Mouse (Mus musculus): ENCODE data around the gene Sept6. TPM values are rescaled to one million over a fixed set of nuclear protein-coding genes. Genes with fewer than 3 reads are reported as not detected.

Gene Sept6
- 78.2 and 87.8 TPM in 2 replicates for polyA plus RNA-seq (2015; fragmentation: Nextera tagmentation; extraction: Ambion mirVana)

DNA sequence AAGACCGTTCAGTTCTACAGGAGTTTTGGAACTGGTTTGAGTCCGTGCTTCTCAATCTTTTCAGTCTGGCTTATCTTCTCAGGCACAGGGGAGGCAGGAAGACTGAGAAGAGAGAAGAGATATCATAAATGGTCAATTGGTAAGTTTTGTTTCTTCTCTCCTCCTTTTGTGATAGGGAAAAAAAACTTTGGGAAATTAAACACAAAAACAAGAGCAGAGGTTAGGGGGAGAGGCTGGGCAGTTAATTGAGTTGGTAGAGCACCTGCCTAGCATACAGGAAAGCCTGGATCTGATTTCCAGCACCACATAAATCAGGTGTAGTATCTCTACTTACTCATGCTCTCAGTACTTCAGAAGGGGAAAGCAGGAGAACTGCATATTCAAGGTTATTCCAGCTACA, at the start of gene Sept6:
Gene Sept6 (minus strand): TSS at position 101 of the 400 bp plus-strand sequence.
- Histone ChIP-seq H3K9ac (ENCODE audit: low read depth, low read length) (no peak within 1 kb of the TSS), H3K4me2 (ENCODE audit: low read length) (no peak within 1 kb of the TSS), H3K9me3 (replicated peaks; ENCODE audit: control insufficient read depth, low read length, poor library complexity, severe bottlenecking) (no peaks in the 10 kb centered on the region), H3K4me3 (ENCODE audit: low read depth, low read length) (no peak within 1 kb of the TSS), H3K4me1 (ENCODE audit: control insufficient read depth, insufficient read depth, low read length) (peaks cover 8% of the 10 kb centered on the region; the same call in 1 of the 2 replicates), H3K27ac (ENCODE audit: low read length) (no peak within 1 kb of the TSS), H3K36me3 (ENCODE audit: control insufficient read depth, insufficient read depth, low read length) (no peaks in the 10 kb centered on the region), H3K27me3 (ENCODE audit: control insufficient read depth, insufficient read depth, low read depth, low read length) (no peaks in the 10 kb centered on the region)
- no peak for ATAC-seq
- 80% methylated on average over 2 of the region's 2 CpGs for WGBS

DNA sequence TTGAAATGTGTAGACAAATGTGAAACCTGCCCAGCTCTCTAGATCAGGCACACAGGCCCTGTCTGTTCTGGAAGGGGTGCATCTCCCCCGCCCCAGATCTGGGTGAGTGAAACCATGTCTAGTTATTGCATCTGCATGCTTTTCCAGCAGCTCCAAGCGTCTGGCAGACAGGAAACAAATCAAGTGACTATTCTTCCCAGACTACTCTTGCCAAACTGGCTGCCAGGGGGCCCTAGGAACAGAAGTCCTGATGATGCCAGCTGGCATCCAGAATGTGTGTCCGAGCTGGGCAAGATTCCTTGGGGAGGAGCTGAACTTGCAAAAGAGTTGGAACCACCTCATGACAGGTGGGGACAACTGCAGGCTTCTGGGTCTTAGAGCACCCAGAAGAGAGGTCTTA, 36.8 kb upstream of the Sept6 start:
- H3K27me3 ChIP-seq (ENCODE audit: control insufficient read depth, insufficient read depth, low read depth, low read length) = no peaks in the 10 kb centered on the region
- no peaks in the 10 kb centered on the region for H3K4me1 ChIP-seq (ENCODE audit: control insufficient read depth, insufficient read depth, low read length)
- WGBS = 71% methylated on average over 3 of the region's 3 CpGs
- H3K4me3 ChIP-seq (ENCODE audit: low read depth, low read length) = no peak overlapping the region
- H3K27ac ChIP-seq (ENCODE audit: low read length) = no peak overlapping the region
- no peak overlapping the region for H3K9ac ChIP-seq (ENCODE audit: low read depth, low read length)
- H3K4me2 ChIP-seq (ENCODE audit: low read length) = no peak overlapping the region
- ATAC-seq = no peak
- H3K9me3 ChIP-seq (replicated peaks; ENCODE audit: control insufficient read depth, low read length, poor library complexity, severe bottlenecking) = no peaks in the 10 kb centered on the region
- H3K36me3 ChIP-seq (ENCODE audit: control insufficient read depth, insufficient read depth, low read length) = no peaks in the 10 kb centered on the region

DNA sequence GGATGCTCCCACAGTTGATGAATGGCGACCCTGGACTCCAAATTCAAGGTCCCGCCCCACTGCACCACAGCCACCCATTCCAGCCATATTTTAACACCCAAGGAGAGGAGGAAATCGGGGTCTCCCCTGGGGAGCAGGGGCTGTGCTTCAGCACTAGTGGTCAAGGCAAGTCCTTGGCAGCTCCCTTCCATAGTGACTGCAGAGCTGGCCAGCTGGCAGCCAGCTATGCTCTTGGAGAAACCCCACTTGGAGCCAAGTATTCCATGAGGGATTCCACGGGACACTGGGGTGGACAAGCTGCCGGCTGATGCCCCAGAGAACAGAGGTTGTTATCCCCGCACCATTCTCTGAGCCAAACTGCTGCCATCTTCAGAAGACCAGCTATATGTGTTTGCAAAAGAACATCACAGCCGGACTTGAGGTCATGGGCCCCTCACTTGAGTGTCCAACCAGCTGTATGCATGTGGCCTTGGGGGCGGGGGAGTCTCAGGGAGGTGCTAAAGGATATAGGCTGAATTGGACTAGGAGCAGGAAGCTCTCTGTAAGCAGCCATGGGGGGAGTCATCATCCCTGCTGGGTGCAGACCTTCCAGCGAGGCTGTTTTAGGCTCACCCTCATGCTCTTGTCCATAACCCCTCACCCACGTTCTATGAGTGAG, 32.2 kb upstream of the Sept6 start:
- no peak overlapping the region for H3K4me2 ChIP-seq (ENCODE audit: low read length)
- H3K4me1 ChIP-seq (ENCODE audit: control insufficient read depth, insufficient read depth, low read length) = no peaks in the 10 kb centered on the region
- no peaks in the 10 kb centered on the region for H3K36me3 ChIP-seq (ENCODE audit: control insufficient read depth, insufficient read depth, low read length)
- no peaks in the 10 kb centered on the region for H3K9me3 ChIP-seq (replicated peaks; ENCODE audit: control insufficient read depth, low read length, poor library complexity, severe bottlenecking)
- WGBS = 80% methylated on average over 10 of the region's 10 CpGs
- no peak for ATAC-seq
- no peak overlapping the region for H3K4me3 ChIP-seq (ENCODE audit: low read depth, low read length)
- H3K9ac ChIP-seq (ENCODE audit: low read depth, low read length) = no peak overlapping the region
- no peaks in the 10 kb centered on the region for H3K27me3 ChIP-seq (ENCODE audit: control insufficient read depth, insufficient read depth, low read depth, low read length)
- H3K27ac ChIP-seq (ENCODE audit: low read length) = no peak overlapping the region

DNA sequence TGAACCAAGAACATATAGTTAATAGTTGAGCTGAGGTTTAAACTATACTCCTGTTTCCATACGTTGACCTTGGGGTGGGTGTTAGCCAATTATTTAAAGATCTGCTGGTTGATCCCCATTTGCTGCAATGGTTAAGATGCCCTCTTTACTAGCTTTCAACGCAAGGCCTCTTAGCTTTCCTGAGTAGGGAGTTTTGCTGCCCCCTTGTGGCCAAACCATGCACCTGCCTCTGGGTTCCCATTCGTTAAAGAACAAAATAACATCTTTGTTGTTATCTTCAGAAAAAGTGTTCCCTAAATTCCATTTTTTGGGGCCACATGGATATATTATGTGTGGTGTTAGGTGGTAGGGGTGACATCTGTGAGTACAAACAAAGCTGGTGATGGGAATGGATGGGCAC, 31.1 kb upstream of the Sept6 start:
- Histone ChIP-seq H3K4me3 (ENCODE audit: low read depth, low read length) (no peak overlapping the region), H3K36me3 (ENCODE audit: control insufficient read depth, insufficient read depth, low read length) (no peaks in the 10 kb centered on the region), H3K9me3 (replicated peaks; ENCODE audit: control insufficient read depth, low read length, poor library complexity, severe bottlenecking) (no peaks in the 10 kb centered on the region), H3K4me1 (ENCODE audit: control insufficient read depth, insufficient read depth, low read length) (no peaks in the 10 kb centered on the region), H3K27me3 (ENCODE audit: control insufficient read depth, insufficient read depth, low read depth, low read length) (no peaks in the 10 kb centered on the region), H3K9ac (ENCODE audit: low read depth, low read length) (no peak overlapping the region), H3K27ac (ENCODE audit: low read length) (no peak overlapping the region), H3K4me2 (ENCODE audit: low read length) (no peak overlapping the region)
- ATAC-seq = no peak
- WGBS = 12% methylated on average over 3 of the region's 3 CpGs

DNA sequence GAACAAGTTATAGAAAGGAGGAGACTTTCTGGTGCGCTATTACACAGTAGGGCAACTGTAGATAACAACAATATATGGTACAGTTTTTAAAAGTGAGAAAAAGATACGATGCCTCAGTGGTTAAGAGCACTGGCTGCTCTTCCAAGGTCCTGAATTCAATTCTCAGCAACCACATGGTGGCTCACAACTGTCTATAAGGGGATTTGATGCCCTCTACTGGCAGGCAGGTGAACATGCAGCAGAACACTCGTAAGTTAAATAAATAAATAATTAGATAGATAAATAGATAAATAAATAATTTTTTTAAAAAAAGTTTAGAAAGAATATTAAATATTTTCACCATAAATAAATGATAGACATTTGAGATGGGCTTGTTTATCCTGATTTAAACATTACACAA, 27.5 kb upstream of the Sept6 start:
- Histone ChIP-seq H3K4me3 (ENCODE audit: low read depth, low read length) (no peak overlapping the region), H3K27ac (ENCODE audit: low read length) (no peak overlapping the region)
- 63% methylated on average over 3 of the region's 3 CpGs for WGBS

DNA sequence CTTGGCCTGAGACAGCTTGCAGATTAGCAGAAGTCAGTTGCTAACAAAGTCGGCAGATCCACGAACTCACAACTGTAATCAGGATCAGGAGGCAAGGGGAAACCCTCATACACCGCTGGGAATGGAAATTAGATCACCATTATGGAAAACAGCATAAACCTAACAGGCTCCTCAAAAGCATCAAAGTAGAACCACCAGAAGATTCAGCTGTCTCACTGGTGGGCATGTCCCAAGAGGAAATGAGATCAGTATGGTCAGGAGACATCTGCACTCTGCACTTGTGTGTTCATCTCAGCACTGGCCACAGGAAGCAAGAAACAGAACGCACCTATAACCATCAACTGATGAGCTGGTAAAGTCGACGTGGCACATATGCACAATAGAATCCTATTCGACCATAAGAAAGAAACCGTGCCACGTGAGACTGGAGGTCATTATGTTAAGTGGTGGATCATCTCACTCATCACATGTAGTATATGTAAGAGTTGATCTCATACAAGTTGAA, 26.6 kb upstream of the Sept6 start:
- no peak overlapping the region for H3K4me2 ChIP-seq (ENCODE audit: low read length)
- no peak for ATAC-seq
- H3K9me3 ChIP-seq (replicated peaks; ENCODE audit: control insufficient read depth, low read length, poor library complexity, severe bottlenecking) = no peaks in the 10 kb centered on the region
- H3K4me1 ChIP-seq (ENCODE audit: control insufficient read depth, insufficient read depth, low read length) = no peaks in the 10 kb centered on the region
- WGBS = 91% methylated on average over 9 of the region's 9 CpGs
- no peaks in the 10 kb centered on the region for H3K27me3 ChIP-seq (ENCODE audit: control insufficient read depth, insufficient read depth, low read depth, low read length)
- no peak overlapping the region for H3K27ac ChIP-seq (ENCODE audit: low read length)
- no peak overlapping the region for H3K4me3 ChIP-seq (ENCODE audit: low read depth, low read length)
- H3K9ac ChIP-seq (ENCODE audit: low read depth, low read length) = no peak overlapping the region
- H3K36me3 ChIP-seq (ENCODE audit: control insufficient read depth, insufficient read depth, low read length) = no peaks in the 10 kb centered on the region

More for the DNA sequence above, 27.5 kb upstream of the Sept6 start:
- Histone ChIP-seq H3K4me2 (ENCODE audit: low read length) (no peak overlapping the region), H3K4me1 (ENCODE audit: control insufficient read depth, insufficient read depth, low read length) (no peaks in the 10 kb centered on the region), H3K27me3 (ENCODE audit: control insufficient read depth, insufficient read depth, low read depth, low read length) (no peaks in the 10 kb centered on the region), H3K9me3 (replicated peaks; ENCODE audit: control insufficient read depth, low read length, poor library complexity, severe bottlenecking) (no peaks in the 10 kb centered on the region), H3K36me3 (ENCODE audit: control insufficient read depth, insufficient read depth, low read length) (no peaks in the 10 kb centered on the region), H3K9ac (ENCODE audit: low read depth, low read length) (no peak overlapping the region)
- no peak for ATAC-seq

DNA sequence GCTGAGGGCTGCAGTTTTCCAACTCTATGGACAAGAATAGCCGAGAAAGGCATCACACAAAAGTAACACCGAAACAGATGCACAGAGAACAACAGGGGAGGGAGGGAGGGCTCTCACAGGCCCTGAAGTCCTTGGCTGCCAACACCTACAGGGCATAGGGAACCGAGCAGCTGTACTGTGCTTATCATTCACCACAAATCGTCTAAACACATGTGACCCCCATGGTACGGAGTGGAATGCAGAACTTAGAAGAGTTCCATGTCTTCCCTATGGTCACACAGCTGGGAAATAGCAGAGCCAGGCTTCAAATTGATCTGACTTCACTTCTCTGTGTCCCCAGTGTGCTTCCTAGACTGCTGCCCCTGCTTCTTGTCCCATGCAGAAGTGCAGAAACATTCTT, 22.3 kb upstream of the Sept6 start:
- 71% methylated on average over 5 of the region's 5 CpGs for WGBS
- H3K4me2 ChIP-seq (ENCODE audit: low read length) = no peak overlapping the region
- H3K9me3 ChIP-seq (replicated peaks; ENCODE audit: control insufficient read depth, low read length, poor library complexity, severe bottlenecking) = no peaks in the 10 kb centered on the region
- no peak for ATAC-seq
- H3K27ac ChIP-seq (ENCODE audit: low read length) = no peak overlapping the region
- H3K36me3 ChIP-seq (ENCODE audit: control insufficient read depth, insufficient read depth, low read length) = no peaks in the 10 kb centered on the region
- H3K9ac ChIP-seq (ENCODE audit: low read depth, low read length) = no peak overlapping the region
- H3K4me1 ChIP-seq (ENCODE audit: control insufficient read depth, insufficient read depth, low read length) = no peaks in the 10 kb centered on the region
- no peaks in the 10 kb centered on the region for H3K27me3 ChIP-seq (ENCODE audit: control insufficient read depth, insufficient read depth, low read depth, low read length)
- H3K4me3 ChIP-seq (ENCODE audit: low read depth, low read length) = no peak overlapping the region

DNA sequence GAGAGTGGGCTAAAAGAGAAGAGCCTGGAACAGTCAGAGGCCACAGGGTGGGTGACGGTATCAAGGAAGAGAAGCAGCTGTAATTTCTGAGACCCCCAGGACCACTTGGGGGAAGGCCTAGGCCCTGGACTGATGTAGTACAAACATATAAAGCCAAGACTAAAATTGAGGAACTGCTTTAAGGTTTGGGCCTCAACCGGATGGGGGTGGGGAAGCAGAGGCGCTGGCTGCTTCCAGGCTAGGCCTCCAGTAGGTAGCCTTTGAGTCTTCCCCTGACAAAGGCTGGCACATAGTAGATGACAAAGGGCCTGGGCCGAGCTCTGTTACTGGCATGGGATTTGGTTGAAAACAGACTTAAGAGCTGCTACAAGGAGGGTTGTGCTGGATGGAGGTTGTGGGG, 555 bp downstream of the Sept6 start:
- Histone ChIP-seq H3K36me3 (ENCODE audit: control insufficient read depth, insufficient read depth, low read length) (no peaks in the 10 kb centered on the region), H3K27ac (ENCODE audit: low read length) (no peak overlapping the region), H3K4me2 (ENCODE audit: low read length) (no peak overlapping the region), H3K9ac (ENCODE audit: low read depth, low read length) (no peak overlapping the region), H3K27me3 (ENCODE audit: control insufficient read depth, insufficient read depth, low read depth, low read length) (no peaks in the 10 kb centered on the region), H3K4me3 (ENCODE audit: low read depth, low read length) (no peak overlapping the region), H3K4me1 (ENCODE audit: control insufficient read depth, insufficient read depth, low read length) (peaks cover 8% of the 10 kb centered on the region; the same call in 1 of the 2 replicates), H3K9me3 (replicated peaks; ENCODE audit: control insufficient read depth, low read length, poor library complexity, severe bottlenecking) (no peaks in the 10 kb centered on the region)
- WGBS = 79% methylated on average over 4 of the region's 4 CpGs
- no peak for ATAC-seq

DNA sequence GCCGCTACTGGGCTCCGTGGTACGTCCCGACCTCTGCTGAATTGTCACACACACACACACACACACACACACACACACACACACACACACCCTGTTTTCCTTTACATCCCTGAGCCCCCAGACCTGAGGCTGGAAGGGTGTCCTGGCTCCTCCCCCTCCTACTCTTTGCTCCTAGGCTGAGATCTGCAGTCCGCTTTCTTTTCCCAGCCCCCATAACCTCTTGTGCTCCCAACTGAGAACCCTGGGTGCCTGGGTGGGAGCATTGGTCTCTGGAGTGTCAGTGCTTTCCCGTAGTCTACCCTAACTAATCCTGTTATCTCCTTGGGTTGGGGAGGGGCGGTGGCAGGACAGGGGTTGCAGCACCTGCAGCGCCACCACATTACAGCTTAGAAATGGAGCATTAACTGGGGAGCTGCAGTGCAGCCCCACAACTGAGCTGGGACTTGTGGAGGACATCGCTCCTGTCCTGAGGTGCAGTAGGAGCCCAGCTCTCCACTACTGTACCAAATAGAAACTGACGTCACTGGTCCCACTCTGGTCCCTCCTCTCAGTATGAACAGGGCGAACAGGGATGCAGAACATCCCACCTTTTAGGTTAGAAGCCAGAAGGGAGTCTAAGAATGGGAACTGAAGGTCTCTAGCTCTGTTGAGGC, 1.7 kb downstream of the Sept6 start:
- peaks cover 8% of the 10 kb centered on the region; the same call in 1 of the 2 replicates for H3K4me1 ChIP-seq (ENCODE audit: control insufficient read depth, insufficient read depth, low read length)
- no peaks in the 10 kb centered on the region for H3K36me3 ChIP-seq (ENCODE audit: control insufficient read depth, insufficient read depth, low read length)
- WGBS = 14% methylated on average over 10 of the region's 11 CpGs
- no peaks in the 10 kb centered on the region for H3K27me3 ChIP-seq (ENCODE audit: control insufficient read depth, insufficient read depth, low read depth, low read length)
- ATAC-seq = no peak; the same call in 1 of the 2 replicates
- peak overlapping the region; percentile 82 for H3K27ac ChIP-seq (ENCODE audit: low read length)
- H3K9me3 ChIP-seq (replicated peaks; ENCODE audit: control insufficient read depth, low read length, poor library complexity, severe bottlenecking) = no peaks in the 10 kb centered on the region
- peak overlapping the region; percentile 72 for H3K9ac ChIP-seq (ENCODE audit: low read depth, low read length)
- peak overlapping the region; percentile 62 for H3K4me3 ChIP-seq (ENCODE audit: low read depth, low read length)
- peak overlapping the region; percentile 59 for H3K4me2 ChIP-seq (ENCODE audit: low read length)
